Mouse (Mus musculus) MEL (cell line): ENCODE data around the gene Dclre1c. TPM values are rescaled to one million over a fixed set of nuclear protein-coding genes. Genes with fewer than 3 reads are reported as not detected.

Experiments
- DNase-seq: peaks from one replicate; pipeline ENCODE4 v3.0.0; 2011; ENCODE audit warnings: low read depth, low spot score
- H3K27ac ChIP-seq: 2 replicates; pipeline ENCODE4 v1.5.1; 2012; ENCODE audit warnings: low read depth, mild to moderate bottlenecking, control low read depth, low read length, moderate library complexity; ENCODE audit not compliant: control insufficient read depth
- H3K27me3 ChIP-seq, 2 experiments: fragments of 150-350 bp in 1 of 2; sonication (generic) in 1 of 2; 2 replicates each; pipeline ENCODE4 v1.6.1; 2012; ENCODE audit warnings: low read length in 2 of 2, mild to moderate bottlenecking in 2 of 2, improper control_type of control experiment in 1 of 2, moderate library complexity in 1 of 2; ENCODE audit not compliant: insufficient read depth in 2 of 2, control insufficient read depth in 1 of 2
- H3K36me3 ChIP-seq, 2 experiments: 2 replicates each; pipeline ENCODE4 v1.6.1; 2012 to 2014; ENCODE audit warnings: low read length in 2 of 2, improper control_type of control experiment in 1 of 2, inconsistent platforms in 1 of 2, mild to moderate bottlenecking in 1 of 2; ENCODE audit not compliant: insufficient read depth in 2 of 2, control insufficient read depth in 1 of 2
- H3K4me1 ChIP-seq, 2 experiments: fragments of 150-350 bp in 1 of 2; sonication (generic) in 1 of 2; 2 replicates each; pipeline ENCODE4 v1.6.1; 2012; ENCODE audit warnings: low read length in 2 of 2, improper control_type of control experiment in 1 of 2, mild to moderate bottlenecking in 1 of 2; ENCODE audit not compliant: insufficient read depth in 2 of 2, control insufficient read depth in 1 of 2
- H3K4me3 ChIP-seq, 2 experiments: fragments of 150-350 bp in 1 of 2; sonication (generic) in 1 of 2; 2 replicates each; pipeline ENCODE4 v1.5.1; 2012; ENCODE audit warnings: low read depth in 2 of 2, low read length in 2 of 2, mild to moderate bottlenecking in 2 of 2, moderate library complexity in 2 of 2, control low read depth in 1 of 2, improper control_type of control experiment in 1 of 2; ENCODE audit not compliant: control insufficient read depth in 1 of 2, insufficient read depth in 1 of 2
- H3K79me2 ChIP-seq: 2 replicates; pipeline ENCODE4 v1.6.1; 2012; ENCODE audit warnings: mild to moderate bottlenecking, low read length, moderate library complexity; ENCODE audit not compliant: control insufficient read depth, poor library complexity, insufficient read depth
- H3K9ac ChIP-seq: 2 replicates; pipeline ENCODE4 v1.6.1; 2012; ENCODE audit warnings: low read depth, mild to moderate bottlenecking, control low read depth, low read length, moderate library complexity; ENCODE audit not compliant: control insufficient read depth, poor library complexity, severe bottlenecking
- H3K9me3 ChIP-seq: fragments of 150-350 bp; sonication (generic); replicated peaks from 2 replicates; pipeline ENCODE4 v1.6.1; 2012; ENCODE audit warnings: mild to moderate bottlenecking, low read length, improper control_type of control experiment, moderate library complexity; ENCODE audit not compliant: insufficient read depth
- CTCF ChIP-seq, 3 experiments: IDR thresholded peaks in 2 of 3; conservative IDR thresholded peaks in 1 of 3; 2 replicates each; pipeline ENCODE4 v1.5.1; 2011 to 2012; ENCODE audit warnings: low read length in 3 of 3, low read depth in 2 of 3, mild to moderate bottlenecking in 2 of 3, improper control_type of control experiment in 1 of 3, inconsistent platforms in 1 of 3, mixed read lengths in 1 of 3, moderate library complexity in 1 of 3; ENCODE audit not compliant: control insufficient read depth in 1 of 3, insufficient read depth in 1 of 3, poor library complexity in 1 of 3, severe bottlenecking in 1 of 3
- E2F4 ChIP-seq: IDR thresholded peaks from 2 replicates; pipeline ENCODE4 v1.6.1; 2011; ENCODE audit warnings: low read depth, low read length, improper control_type of control experiment, borderline replicate concordance
- EP300 ChIP-seq, 2 experiments: IDR thresholded peaks; 2 replicates each; pipeline ENCODE4 v1.6.1; 2011; ENCODE audit warnings: improper control_type of control experiment in 2 of 2, low read length in 2 of 2, low read depth in 1 of 2, mild to moderate bottlenecking in 1 of 2
- GATA1 ChIP-seq: IDR thresholded peaks from 2 replicates; pipeline ENCODE4 v1.6.1; 2011; ENCODE audit warnings: low read depth, low read length, improper control_type of control experiment
- HCFC1 ChIP-seq: IDR thresholded peaks from 2 replicates; pipeline ENCODE4 v1.6.1; 2012; ENCODE audit warnings: low read depth, mild to moderate bottlenecking, inconsistent platforms, low read length, improper control_type of control experiment, moderate library complexity
- MAX ChIP-seq: IDR thresholded peaks from 2 replicates; pipeline ENCODE4 v1.6.1; 2011; ENCODE audit warnings: low read length, improper control_type of control experiment
- MEF2A ChIP-seq: IDR thresholded peaks from 2 replicates; pipeline ENCODE4 v1.6.1; 2014; ENCODE audit warnings: low read depth, mild to moderate bottlenecking, inconsistent platforms, low read length, improper control_type of control experiment; ENCODE audit not compliant: poor library complexity, insufficient replicate concordance, severe bottlenecking; ENCODE audit errors: extremely low read depth
- MXI1 ChIP-seq: IDR thresholded peaks from 2 replicates; pipeline ENCODE4 v1.6.1; 2011; ENCODE audit warnings: mild to moderate bottlenecking, low read depth, low read length, improper control_type of control experiment
- MYB ChIP-seq: IDR thresholded peaks from 2 replicates; pipeline ENCODE4 v1.6.1; 2011; ENCODE audit warnings: mild to moderate bottlenecking, low read depth, low read length, improper control_type of control experiment
- NELFE ChIP-seq: IDR thresholded peaks from 2 replicates; pipeline ENCODE4 v1.6.1; 2011; ENCODE audit warnings: low read depth, low read length, improper control_type of control experiment
- POLR2A ChIP-seq, 2 experiments: IDR thresholded peaks; 2 replicates each; pipeline ENCODE4 v1.6.1; 2011 to 2012; ENCODE audit warnings: low read length in 2 of 2, mild to moderate bottlenecking in 2 of 2, control low read depth in 1 of 2, improper control_type of control experiment in 1 of 2, low read depth in 1 of 2, moderate library complexity in 1 of 2; ENCODE audit not compliant: control insufficient read depth in 1 of 2, insufficient read depth in 1 of 2, poor library complexity in 1 of 2
- POLR2AphosphoS2 ChIP-seq: IDR thresholded peaks from 2 replicates; pipeline ENCODE4 v1.6.1; 2011; ENCODE audit warnings: low read length, improper control_type of control experiment
- POLR2AphosphoS5 ChIP-seq: IDR thresholded peaks from 2 replicates; pipeline ENCODE4 v1.6.1; 2012; ENCODE audit warnings: low read depth, borderline replicate concordance, mild to moderate bottlenecking, inconsistent platforms, low read length, moderate library complexity, mixed read lengths
- RCOR1 ChIP-seq: IDR thresholded peaks from 2 replicates; pipeline ENCODE4 v1.6.1; 2012; ENCODE audit warnings: low read depth, mild to moderate bottlenecking, inconsistent platforms, low read length, improper control_type of control experiment
- SIN3A ChIP-seq: IDR thresholded peaks from 2 replicates; pipeline ENCODE4 v1.6.1; 2012; ENCODE audit warnings: low read length, improper control_type of control experiment, inconsistent platforms
- SMC3 ChIP-seq: IDR thresholded peaks from 2 replicates; pipeline ENCODE4 v1.6.1; 2011; ENCODE audit warnings: low read depth, low read length, improper control_type of control experiment
- TAL1 ChIP-seq: IDR thresholded peaks from 2 replicates; pipeline ENCODE4 v1.6.1; 2012; ENCODE audit warnings: mild to moderate bottlenecking, inconsistent platforms, low read length, moderate library complexity, mixed read lengths
- TCF12 ChIP-seq: IDR thresholded peaks from 2 replicates; pipeline ENCODE4 v1.6.1; 2014; ENCODE audit warnings: low read depth, mild to moderate bottlenecking, inconsistent platforms, low read length, improper control_type of control experiment, moderate library complexity
- USF1 ChIP-seq: IDR thresholded peaks from 2 replicates; pipeline ENCODE4 v1.6.1; 2014; ENCODE audit warnings: low read depth, mild to moderate bottlenecking, inconsistent platforms, low read length, improper control_type of control experiment, moderate library complexity
- USF2 ChIP-seq, 2 experiments: IDR thresholded peaks; 2 replicates each; pipeline ENCODE4 v1.6.1; 2011 to 2012; ENCODE audit warnings: improper control_type of control experiment in 2 of 2, low read length in 2 of 2, borderline replicate concordance in 1 of 2, inconsistent platforms in 1 of 2, low read depth in 1 of 2, mild to moderate bottlenecking in 1 of 2; ENCODE audit not compliant: insufficient read depth in 1 of 2
- ZKSCAN1 ChIP-seq: IDR thresholded peaks from 2 replicates; pipeline ENCODE4 v1.6.1; 2012; ENCODE audit warnings: low read depth, mild to moderate bottlenecking, inconsistent platforms, low read length, improper control_type of control experiment, moderate library complexity
- ZMIZ1 ChIP-seq: IDR thresholded peaks from 2 replicates; pipeline ENCODE4 v1.6.1; 2012; ENCODE audit warnings: low read depth, mild to moderate bottlenecking, inconsistent platforms, low read length, improper control_type of control experiment, moderate library complexity
- polyA plus RNA-seq, 2 experiments: library from polyadenylated mRNA; stranded (reverse) in 1 of 2; unstranded in 1 of 2; fragments of >175 nt in 1 of 2; fragments of >200 nt in 1 of 2; gene quantifications; 2 replicates each; pipeline versions ENCODE4 v1.2.1 to v1.2.4; 2012; ENCODE audit warnings: low replicate concordance in 2 of 2, low read depth in 1 of 2; ENCODE audit not compliant: insufficient read length in 2 of 2, insufficient read depth in 1 of 2, missing spikeins in 1 of 2
- total RNA-seq: library from RNA; depleted of rRNA; stranded (reverse); fragments of 300-350 nt; gene quantifications from 2 replicates; pipeline ENCODE4 v1.2.3, GENCODE M21; 2012

Dclre1c gene
- total and polyA plus RNA-seq, 3 experiments: 7.5 to 162 (median 13.8) TPM

- Histone ChIP-seq H3K79me2 (no peaks in the 10 kb centered on the region; the same call in 1 of the 2 replicates), H3K36me3 (peaks cover 0 to 3% of the 10 kb centered on the region in 2 experiments; a peak in 2 of 4 replicates), H3K9me3 (no peaks in the 10 kb centered on the region), H3K27ac (no peak overlapping the region), H3K4me1 (no peaks in the 10 kb centered on the region), H3K27me3 (no peaks in the 10 kb centered on the region), H3K9ac (no peak overlapping the region), H3K4me3 (no peak overlapping the region)
- DNase-seq: peak; percentile 16
- no peak for TF ChIP-seq HCFC1
- TF ChIP-seq ZMIZ1: no peak
- TF ChIP-seq MAX: no peak
- TF ChIP-seq NELFE: no peak
- TF ChIP-seq POLR2AphosphoS5: no peak
- TF ChIP-seq MXI1: no peak
- TF ChIP-seq TAL1: no peak
- TF ChIP-seq E2F4: no peak
- TF ChIP-seq USF2 (IDR thresholded peaks at IDR 0.05; ENCODE audit: borderline replicate concordance in 1 of 2, insufficient read depth in 1 of 2, low read depth in 1 of 2, low read length in 2 of 2): no peak
- TF ChIP-seq POLR2AphosphoS2: no peak
- TF ChIP-seq USF1: no peak
- no peak; a peak in 1 of 4 replicates for TF ChIP-seq EP300 (IDR thresholded peaks at IDR 0.05; ENCODE audit: low read depth in 1 of 2, low read length in 2 of 2)
- no peak for TF ChIP-seq ZKSCAN1
- TF ChIP-seq SMC3: no peak
- TF ChIP-seq MYB: no peak
- no peak for TF ChIP-seq TCF12
- TF ChIP-seq RCOR1: no peak
- no peak for TF ChIP-seq POLR2A (IDR thresholded peaks at IDR 0.05; ENCODE audit: control insufficient read depth in 1 of 2, insufficient read depth in 1 of 2, low read depth in 1 of 2, low read length in 2 of 2, poor library complexity in 1 of 2)
Observed at GRCm38 (mm10) chr2:3435369-3436061, 11.6 kb downstream of the Dclre1c start.

GRCm38 (mm10) chr2:3437956-3438355 is 14.0 kb downstream of the Dclre1c start:
- Histone ChIP-seq H3K4me1 (no peaks in the 10 kb centered on the region), H3K9ac (no peak overlapping the region)
- no peak for TF ChIP-seq GATA1
- no peak for TF ChIP-seq EP300 (IDR thresholded peaks at IDR 0.05; ENCODE audit: low read depth in 1 of 2, low read length in 2 of 2)
- TF ChIP-seq TCF12: no peak
- TF ChIP-seq TAL1: no peak
- no peak for TF ChIP-seq NELFE
- TF ChIP-seq MEF2A: no peak
- TF ChIP-seq E2F4: no peak
- no peak for TF ChIP-seq SIN3A
- TF ChIP-seq MAX: no peak
- no peak for TF ChIP-seq CTCF (IDR thresholded peaks at IDR 0.05 in 2 of 3, conservative IDR thresholded peaks at IDR 0.05 in 1 of 3; ENCODE audit: control insufficient read depth in 1 of 3, insufficient read depth in 1 of 3, low read depth in 2 of 3, low read length in 3 of 3, poor library complexity in 1 of 3, severe bottlenecking in 1 of 3)
- no peak for TF ChIP-seq MXI1

More at GRCm38 (mm10) chr2:3437956-3438355, 14.0 kb downstream of the Dclre1c start:
- Histone ChIP-seq H3K9me3 (no peaks in the 10 kb centered on the region), H3K27me3 (no peaks in the 10 kb centered on the region), H3K4me3 (no peak overlapping the region), H3K79me2 (no peaks in the 10 kb centered on the region; the same call in 1 of the 2 replicates), H3K36me3 (peaks cover 0 to 11% of the 10 kb centered on the region in 2 experiments; a peak in 2 of 4 replicates), H3K27ac (no peak overlapping the region)
- no peak for DNase-seq
